Mouse (Mus musculus) gastrocnemius, postnatal 25 days (tissue): ENCODE data around the gene Dcaf1. TPM values are rescaled to one million over a fixed set of nuclear protein-coding genes. Genes with fewer than 3 reads are reported as not detected.

Experiments
- DNase-seq: peaks from one replicate; pipeline ENCODE4 v3.0.0; 2022
- total RNA-seq, 2 experiments: library from RNA; stranded (reverse); gene quantifications; 1 replicate in 1 of 2; 2 replicates in 1 of 2; pipeline ENCODE4 v1.2.3; 2021

The Dcaf1 gene
- total RNA-seq, 2 experiments from 2014 or later = 14.2 to 15.8 TPM

GRCm38 (mm10) chr9:106906597-106906996 lies 84.9 kb downstream of the Dcaf1 start:
- DNase-seq = peak; percentile 1

- peak; percentile 1 for DNase-seq
Observed at GRCm38 (mm10) chr9:106908174-106908573, 86.5 kb downstream of the Dcaf1 start.

GRCm38 (mm10) chr9:106908715-106909114 lies 87.0 kb downstream of the Dcaf1 start:
- DNase-seq = peak; percentile 3

- no peak for DNase-seq
Observed at GRCm38 (mm10) chr9:106911624-106912023, 90.0 kb downstream of the Dcaf1 start.

GRCm38 (mm10) chr9:106913759-106914158 lies 92.1 kb downstream of the Dcaf1 start:
- no peak for DNase-seq

- DNase-seq = no peak
Observed at GRCm38 (mm10) chr9:106914878-106915277, 93.2 kb downstream of the Dcaf1 start.

Other genes starting within 250 kb of the Dcaf1 start
- not detected for gene Iqcf6, start 195.3 kb upstream of the Dcaf1 start, total RNA-seq
- not detected for gene Grm2, start 165.8 kb upstream of the Dcaf1 start, total RNA-seq
- 10 to 100 TPM; 24.3 to 28.8 TPM for gene Tex264, start 135.9 kb upstream of the Dcaf1 start, total RNA-seq
- gene Rad54l2, start 32.7 kb upstream of the Dcaf1 start, total RNA-seq = 1 to 10 TPM; 5.7 to 5.8 TPM
- gene Rbm15b, start 65.6 kb downstream of the Dcaf1 start, total RNA-seq = 1 to 10 TPM; 6.2 to 6.3 TPM
- 10 to 100 TPM; 54.3 to 55.0 TPM for gene Manf, start 70.1 kb downstream of the Dcaf1 start, total RNA-seq